Mouse (Mus musculus) splenic B cell, adult 2 months (primary cell): ENCODE measurements around the gene Crebl2.

ENCODE experiments used
- DNase-seq: peaks from one replicate; pipeline ENCODE4 v3.0.0-alpha.2; 2011; ENCODE audit warnings: low read depth, low spot score
- H3K27me3 ChIP-seq: 2 replicates; pipeline ENCODE4 v1.6.1; 2012; ENCODE audit warnings: mild to moderate bottlenecking, low read length, moderate library complexity, mixed read lengths; ENCODE audit not compliant: control insufficient read depth, poor library complexity, insufficient read depth, severe bottlenecking
- H3K36me3 ChIP-seq: 2 replicates; pipeline ENCODE4 v1.6.1; 2012; ENCODE audit warnings: mild to moderate bottlenecking, low read length, moderate library complexity, mixed read lengths; ENCODE audit not compliant: control insufficient read depth, poor library complexity, insufficient read depth, severe bottlenecking

Crebl2 gene

GRCm38 (mm10) chr6:134806130-134806529 lies 23.8 kb upstream of the Crebl2 start:
- Histone ChIP-seq H3K27me3 (no peaks in the 10 kb centered on the region), H3K36me3 (no peaks in the 10 kb centered on the region)
- DNase-seq = no peak

GRCm38 (mm10) chr6:134807091-134807490 lies 22.9 kb upstream of the Crebl2 start:
- Histone ChIP-seq H3K27me3 (no peaks in the 10 kb centered on the region), H3K36me3 (no peaks in the 10 kb centered on the region)
- DNase-seq = no peak

- Histone ChIP-seq H3K36me3 (no peaks in the 10 kb centered on the region), H3K27me3 (no peaks in the 10 kb centered on the region)
- no peak for DNase-seq
These were observed 22.2 kb upstream of the Crebl2 start for GRCm38 (mm10) chr6:134807794-134808193.

GRCm38 (mm10) chr6:134813066-134813465 lies 16.9 kb upstream of the Crebl2 start:
- DNase-seq = no peak
- H3K36me3 ChIP-seq = no peaks in the 10 kb centered on the region
- no peaks in the 10 kb centered on the region for H3K27me3 ChIP-seq

- Histone ChIP-seq H3K36me3 (no peaks in the 10 kb centered on the region), H3K27me3 (no peaks in the 10 kb centered on the region)
- no peak for DNase-seq
These were observed 12.7 kb upstream of the Crebl2 start for GRCm38 (mm10) chr6:134817051-134817928.

- DNase-seq = no peak
- Histone ChIP-seq H3K27me3 (no peaks in the 10 kb centered on the region), H3K36me3 (no peaks in the 10 kb centered on the region)
These were observed 10.2 kb upstream of the Crebl2 start for GRCm38 (mm10) chr6:134819741-134820140.

GRCm38 (mm10) chr6:134820411-134820810 lies 9.5 kb upstream of the Crebl2 start:
- no peak for DNase-seq
- H3K36me3 ChIP-seq = no peaks in the 10 kb centered on the region
- H3K27me3 ChIP-seq = no peaks in the 10 kb centered on the region

GRCm38 (mm10) chr6:134822844-134823243 lies 7.1 kb upstream of the Crebl2 start:
- DNase-seq = peak; percentile 54
- Histone ChIP-seq H3K36me3 (no peaks in the 10 kb centered on the region), H3K27me3 (no peaks in the 10 kb centered on the region)

GRCm38 (mm10) chr6:134830776-134831175 lies 822 bp downstream of the Crebl2 start:
- DNase-seq = no peak
- Histone ChIP-seq H3K27me3 (no peaks in the 10 kb centered on the region), H3K36me3 (no peaks in the 10 kb centered on the region)

GRCm38 (mm10) chr6:134834585-134835251 lies 4.8 kb downstream of the Crebl2 start:
- peak; percentile 12 for DNase-seq
- Histone ChIP-seq H3K27me3 (no peaks in the 10 kb centered on the region), H3K36me3 (no peaks in the 10 kb centered on the region)

- no peaks in the 10 kb centered on the region for H3K27me3 ChIP-seq
- no peaks in the 10 kb centered on the region for H3K36me3 ChIP-seq
- no peak for DNase-seq
These were observed 8.2 kb downstream of the Crebl2 start for GRCm38 (mm10) chr6:134838111-134838510.

- no peaks in the 10 kb centered on the region for H3K27me3 ChIP-seq
- no peak for DNase-seq
- H3K36me3 ChIP-seq = no peaks in the 10 kb centered on the region
These were observed 10.4 kb downstream of the Crebl2 start for GRCm38 (mm10) chr6:134840346-134840745.

GRCm38 (mm10) chr6:134845726-134846125 lies 15.8 kb downstream of the Crebl2 start:
- DNase-seq = no peak
- Histone ChIP-seq H3K27me3 (no peaks in the 10 kb centered on the region), H3K36me3 (peaks cover 2% of the 10 kb centered on the region)

GRCm38 (mm10) chr6:134846308-134846707 lies 16.4 kb downstream of the Crebl2 start:
- Histone ChIP-seq H3K36me3 (peaks cover 2% of the 10 kb centered on the region), H3K27me3 (no peaks in the 10 kb centered on the region)
- no peak for DNase-seq

- no peak for DNase-seq
- no peaks in the 10 kb centered on the region for H3K27me3 ChIP-seq
- peaks cover 4% of the 10 kb centered on the region for H3K36me3 ChIP-seq
These were observed 17.6 kb downstream of the Crebl2 start for GRCm38 (mm10) chr6:134847550-134847949.
